Mouse (Mus musculus) myocyte (in vitro differentiated cells): Measurements from ENCODE around the gene Arhgef19.

ENCODE experiments used
- E2F4 ChIP-seq: IDR thresholded peaks from one replicate; pipeline ENCODE4 v1.6.1; 2011; ENCODE audit warnings: mild to moderate bottlenecking, control low read depth, moderate library complexity; ENCODE audit not compliant: insufficient read depth
- MAX ChIP-seq: IDR thresholded peaks from one replicate; pipeline ENCODE4 v1.6.1; 2011; ENCODE audit warnings: low read depth, mild to moderate bottlenecking, control low read depth
- MYOD1 ChIP-seq, 3 experiments: IDR thresholded peaks; one replicate each; pipeline ENCODE4 v1.6.1; 2011; ENCODE audit warnings: control low read depth in 2 of 3, low read depth in 2 of 3, mild to moderate bottlenecking in 2 of 3, moderate library complexity in 1 of 3; ENCODE audit not compliant: insufficient read length in 2 of 3, control insufficient read depth in 1 of 3
- MYOG ChIP-seq, 3 experiments: IDR thresholded peaks; one replicate each; pipeline ENCODE4 v1.6.1; 2011; ENCODE audit warnings: control low read depth in 2 of 3, low read depth in 2 of 3, mild to moderate bottlenecking in 2 of 3; ENCODE audit not compliant: insufficient read length in 2 of 3, control insufficient read depth in 1 of 3, insufficient read depth in 1 of 3
- POLR2A ChIP-seq: IDR thresholded peaks from one replicate; pipeline ENCODE4 v1.6.1; 2011; ENCODE audit warnings: low read depth, mild to moderate bottlenecking, control low read depth, moderate library complexity; ENCODE audit not compliant: insufficient read length
- POLR2AphosphoS2 ChIP-seq: IDR thresholded peaks from one replicate; pipeline ENCODE4 v1.6.1; 2011; ENCODE audit warnings: low read depth, control low read depth; ENCODE audit not compliant: insufficient read length
- REST ChIP-seq: IDR thresholded peaks from one replicate; pipeline ENCODE4 v1.6.1; 2011; ENCODE audit warnings: mild to moderate bottlenecking, control low read depth, moderate library complexity; ENCODE audit not compliant: insufficient read depth, insufficient read length
- TCF3 ChIP-seq: IDR thresholded peaks from one replicate; pipeline ENCODE4 v1.6.1; 2011; ENCODE audit warnings: low read depth, control low read depth; ENCODE audit not compliant: insufficient read length
- USF1 ChIP-seq: IDR thresholded peaks from one replicate; pipeline ENCODE4 v1.6.1; 2011; ENCODE audit warnings: low read depth, mild to moderate bottlenecking, control low read depth, moderate library complexity

GRCm38 (mm10) chr4:141254234-141254633, 14.9 kb downstream of the Arhgef19 start:
- TF ChIP-seq MYOG (IDR thresholded peaks at IDR 0.05; ENCODE audit: control insufficient read depth in 1 of 3, insufficient read depth in 1 of 3, insufficient read length in 2 of 3, low read depth in 2 of 3) (peak in 2 of 3 experiments; percentile 65 to 72), POLR2A (no peak), MAX (no peak), E2F4 (no peak), MYOD1 (IDR thresholded peaks at IDR 0.05; ENCODE audit: control insufficient read depth in 1 of 3, insufficient read length in 2 of 3, low read depth in 2 of 3) (peak in 1 of 3 experiments; percentile 49), REST (no peak), USF1 (no peak), POLR2AphosphoS2 (no peak), TCF3 (no peak)
